Mouse (Mus musculus) olfactory bulb, adult 2 months (tissue): ENCODE data around the gene Map4k3.

Experiments used
- CTCF ChIP-seq: fragments of 200-500 bp; IDR thresholded peaks from 2 replicates; pipeline ENCODE4 v1.5.1; 2012; ENCODE audit warnings: low read depth, mild to moderate bottlenecking, low read length, moderate library complexity; ENCODE audit not compliant: insufficient read depth
- POLR2A ChIP-seq: fragments of 200-500 bp; IDR thresholded peaks from 2 replicates; pipeline ENCODE4 v1.6.1; 2012; ENCODE audit warnings: mild to moderate bottlenecking, low read depth, low read length, moderate library complexity; ENCODE audit not compliant: insufficient read depth

GRCm38 (mm10) chr17:80763065-80763681 lies 34.9 kb upstream of the Map4k3 start:
- TF ChIP-seq CTCF (no peak), POLR2A (no peak)
